Mouse (Mus musculus) urinary bladder, postnatal 4 days (tissue): ENCODE results near the gene Rsbn1l.

Source experiments
- DNase-seq, 2 experiments: peaks; one replicate each; pipeline ENCODE4 v3.0.0; 2021 to 2022; ENCODE audit warnings: low spot score in 2 of 2

Rsbn1l gene

GRCm38 (mm10) chr5:20956298-20956697, at the start of gene Rsbn1l:
Gene Rsbn1l, minus strand, starts transcription at chr5:20956398.
- no peak for DNase-seq

GRCm38 (mm10) chr5:21002723-21003122, 46.5 kb upstream of the Rsbn1l start:
- DNase-seq, result no peak

GRCm38 (mm10) chr5:21001622-21002315, 45.6 kb upstream of the Rsbn1l start:
- no peak for DNase-seq

- no peak for DNase-seq
Measured at GRCm38 (mm10) chr5:20998427-20998826, 42.2 kb upstream of the Rsbn1l start.

GRCm38 (mm10) chr5:20997555-20997954, 41.4 kb upstream of the Rsbn1l start:
- no peak for DNase-seq

- no peak for DNase-seq
Measured at GRCm38 (mm10) chr5:20990062-20990809, 34.0 kb upstream of the Rsbn1l start.

GRCm38 (mm10) chr5:20986271-20986670, 30.1 kb upstream of the Rsbn1l start:
- DNase-seq, result no peak

- DNase-seq, result no peak
Measured at GRCm38 (mm10) chr5:20983505-20983904, 27.3 kb upstream of the Rsbn1l start.

GRCm38 (mm10) chr5:20974690-20975089, 18.5 kb upstream of the Rsbn1l start:
- DNase-seq, result no peak

- DNase-seq, result no peak
Measured at GRCm38 (mm10) chr5:20973999-20974398, 17.8 kb upstream of the Rsbn1l start.

GRCm38 (mm10) chr5:20973069-20973468, 16.9 kb upstream of the Rsbn1l start:
- no peak for DNase-seq

- DNase-seq, result peak in 1 of 2 experiments; percentile 56
Measured at GRCm38 (mm10) chr5:20968963-20969362, 12.8 kb upstream of the Rsbn1l start.

- DNase-seq, result no peak
Measured at GRCm38 (mm10) chr5:20968493-20968892, 12.3 kb upstream of the Rsbn1l start.

- no peak for DNase-seq
Measured at GRCm38 (mm10) chr5:20967942-20968341, 11.7 kb upstream of the Rsbn1l start.

- DNase-seq, result no peak
Measured at GRCm38 (mm10) chr5:20964446-20964845, 8.2 kb upstream of the Rsbn1l start.

- DNase-seq, result no peak
Measured at GRCm38 (mm10) chr5:20963295-20963694, 7.1 kb upstream of the Rsbn1l start.

- no peak for DNase-seq
Measured at GRCm38 (mm10) chr5:20960927-20961326, 4.7 kb upstream of the Rsbn1l start.

GRCm38 (mm10) chr5:20955114-20955835, 923 bp downstream of the Rsbn1l start:
- DNase-seq, result no peak

GRCm38 (mm10) chr5:20952337-20952925, 3.8 kb downstream of the Rsbn1l start:
- DNase-seq, result no peak

- peak; percentile 94 to 95 for DNase-seq
Measured at GRCm38 (mm10) chr5:20951666-20952281, 4.4 kb downstream of the Rsbn1l start.

- DNase-seq, result peak; percentile 18 to 63
Measured at GRCm38 (mm10) chr5:20950855-20951650, 5.1 kb downstream of the Rsbn1l start.
